Mouse (Mus musculus): ENCODE measurements around the gene Bid. TPM values are rescaled to one million over a fixed set of nuclear protein-coding genes. Genes with fewer than 3 reads are reported as not detected.

Gene Bid
- polyA plus RNA-seq (2012; rRNA removed; ENCODE audit: low replicate concordance), result 4.6 and 5.1 TPM in 2 replicates

DNA sequence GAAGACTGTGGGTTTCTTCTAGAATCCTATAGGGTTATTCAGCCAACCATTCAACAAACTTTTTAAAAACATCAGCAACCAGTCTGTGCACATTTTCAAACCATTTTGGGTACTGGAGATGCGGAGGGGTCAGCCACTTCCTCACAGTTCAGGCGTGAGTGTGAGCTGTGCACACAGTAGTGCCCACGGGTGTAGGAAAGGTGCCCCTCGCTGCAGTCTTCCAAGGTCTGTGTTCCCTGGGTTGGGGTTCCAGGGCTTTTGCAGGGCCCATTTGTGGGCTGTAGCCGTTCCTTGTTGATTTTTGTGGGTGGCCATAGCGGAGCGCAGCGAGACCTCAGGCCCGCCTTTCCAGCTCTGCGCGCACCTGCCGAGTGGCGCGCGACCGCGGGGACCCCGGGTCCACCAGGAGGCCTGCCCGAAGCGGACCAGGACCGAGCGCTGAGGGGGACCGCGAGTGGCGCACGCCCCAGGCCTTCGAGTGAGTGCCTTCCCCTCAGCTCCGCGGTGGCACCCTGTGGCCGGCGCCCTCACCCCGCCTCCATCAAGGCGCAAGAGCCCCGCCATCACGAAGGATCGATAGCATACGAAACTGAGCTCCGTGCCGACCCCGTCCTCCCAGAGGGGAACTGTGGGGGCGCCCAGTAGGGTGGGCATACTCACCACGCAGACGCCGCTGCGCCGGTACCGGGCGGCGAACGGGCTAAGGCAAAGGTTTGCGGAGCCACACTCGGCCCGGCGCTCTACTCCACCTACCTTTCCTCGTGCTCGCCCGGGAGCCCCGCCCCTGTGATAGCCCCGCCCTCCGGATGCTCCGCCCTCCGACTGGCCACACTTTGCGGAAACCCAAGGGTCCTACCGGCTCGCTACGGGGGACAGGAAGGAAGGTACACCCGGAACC is at the start of gene Bid:
Gene Bid, minus strand, starts transcription at position 780 of the 898 bp plus-strand sequence.

Other genes with a start within 250 kb of the Bid start
- not detected in 2 replicates for gene Slc25a18, start 143.3 kb downstream of the Bid start, polyA plus RNA-seq (2012; rRNA removed; ENCODE audit: low replicate concordance)
- gene Atp6v1e1, start 94.1 kb downstream of the Bid start, polyA plus RNA-seq (2012; rRNA removed; ENCODE audit: low replicate concordance), result 89.8 and 166 TPM in 2 replicates
- 4.1 and 14.1 TPM in 2 replicates for gene Bcl2l13, start 80.6 kb downstream of the Bid start, polyA plus RNA-seq (2012; rRNA removed; ENCODE audit: low replicate concordance)
- gene Mical3, start 214.1 kb upstream of the Bid start, polyA plus RNA-seq (2012; rRNA removed; ENCODE audit: low replicate concordance), result 5.2 and 8.1 TPM in 2 replicates